Mouse (Mus musculus) cerebellum, adult 2 months (tissue): Measurements from ENCODE around the gene Shank2.

ENCODE experiments used
- CTCF ChIP-seq: fragments of 200-500 bp; IDR thresholded peaks from 2 replicates; pipeline ENCODE4 v1.5.1; 2011; ENCODE audit warnings: low read depth, mild to moderate bottlenecking, control low read depth, low read length, moderate library complexity, borderline replicate concordance; ENCODE audit not compliant: insufficient read depth
- POLR2A ChIP-seq: fragments of 200-500 bp; IDR thresholded peaks from 2 replicates; pipeline ENCODE4 v1.6.1; 2011; ENCODE audit warnings: low read length, control low read depth, borderline replicate concordance; ENCODE audit not compliant: insufficient read depth

GRCm38 (mm10) chr7:144387537-144387936 lies 385.8 kb downstream of the Shank2 start:
- TF ChIP-seq CTCF: no peak
- no peak for TF ChIP-seq POLR2A
